Mouse (Mus musculus) cerebellum, adult 2 months (tissue): ENCODE measurements around the gene Schip1. TPM values are rescaled to one million over a fixed set of nuclear protein-coding genes. Genes with fewer than 3 reads are reported as not detected.

Source experiments
- DNase-seq, 2 experiments: peaks; one replicate each; pipeline ENCODE4 v3.0.0; 2021
- H3K27ac ChIP-seq: fragments of 200-500 bp; 2 replicates; pipeline ENCODE4 v1.5.1; 2012; ENCODE audit warnings: low read length, control low read depth, inconsistent platforms; ENCODE audit not compliant: insufficient read depth
- H3K27me3 ChIP-seq: fragments of 200-500 bp; 2 replicates; pipeline ENCODE4 v1.6.1; 2012; ENCODE audit warnings: inconsistent platforms, mild to moderate bottlenecking, low read length, moderate library complexity; ENCODE audit not compliant: control insufficient read depth, insufficient read depth
- H3K4me1 ChIP-seq: fragments of 200-500 bp; 2 replicates; pipeline ENCODE4 v1.6.1; 2011; ENCODE audit warnings: low read length; ENCODE audit not compliant: control insufficient read depth, insufficient read depth
- H3K4me3 ChIP-seq: fragments of 200-500 bp; replicated peaks from 2 replicates; pipeline ENCODE3; 2011; ENCODE audit warnings: mild to moderate bottlenecking, low read depth, low read length, control low read depth; ENCODE audit not compliant: insufficient read depth
- CTCF ChIP-seq: fragments of 200-500 bp; IDR thresholded peaks from 2 replicates; pipeline ENCODE4 v1.5.1; 2011; ENCODE audit warnings: low read depth, mild to moderate bottlenecking, control low read depth, low read length, moderate library complexity, borderline replicate concordance; ENCODE audit not compliant: insufficient read depth
- POLR2A ChIP-seq: fragments of 200-500 bp; IDR thresholded peaks from 2 replicates; pipeline ENCODE4 v1.6.1; 2011; ENCODE audit warnings: low read length, control low read depth, borderline replicate concordance; ENCODE audit not compliant: insufficient read depth
- WGBS: fragments of 180-500 bp; shearing (Covaris S2); methylation state at CpG from one replicate; pipeline ENCODE4 v1.1.7; 2018; 5-methylcytosine and 5-hydroxymethylcytosine counted together
- polyA plus RNA-seq: library from polyadenylated mRNA; depleted of rRNA; stranded (reverse); fragments of >200 nt; gene quantifications from 2 replicates; pipeline ENCODE4 v1.2.3, GENCODE M21; 2012

Gene Schip1
- polyA plus RNA-seq, 1 experiment, result 208 TPM

DNA sequence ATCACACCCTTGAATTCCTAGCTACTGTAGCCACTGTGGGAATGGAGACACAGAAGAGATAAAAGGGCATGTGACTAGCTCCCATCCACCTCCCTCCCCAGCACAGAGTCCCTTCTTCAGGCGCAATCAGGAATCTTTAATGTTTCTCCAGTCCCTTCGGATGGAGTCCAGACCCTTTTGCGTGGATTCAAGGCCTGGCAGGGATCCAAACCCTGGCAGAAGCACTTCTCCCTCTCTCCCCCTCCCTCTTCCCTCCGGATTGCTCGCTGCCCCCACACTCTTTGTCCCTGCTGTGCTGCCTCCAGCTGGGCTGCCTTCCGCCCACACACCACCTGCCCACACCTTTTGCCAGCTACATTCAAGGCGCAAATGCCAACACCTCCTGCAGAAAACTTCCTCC is 511.8 kb downstream of the Schip1 start:
- Histone ChIP-seq H3K4me1 (peaks cover 2% of the 10 kb centered on the region; the same call in 1 of the 2 replicates), H3K27me3 (no peaks in the 10 kb centered on the region), H3K4me3 (peak overlapping the region; percentile 50), H3K27ac (peak overlapping the region; percentile 99)
- no peak for TF ChIP-seq POLR2A
- TF ChIP-seq CTCF, result no peak
- 1% methylated on average over 7 of the region's 7 CpGs for WGBS
- peak; percentile 97 for DNase-seq

DNA sequence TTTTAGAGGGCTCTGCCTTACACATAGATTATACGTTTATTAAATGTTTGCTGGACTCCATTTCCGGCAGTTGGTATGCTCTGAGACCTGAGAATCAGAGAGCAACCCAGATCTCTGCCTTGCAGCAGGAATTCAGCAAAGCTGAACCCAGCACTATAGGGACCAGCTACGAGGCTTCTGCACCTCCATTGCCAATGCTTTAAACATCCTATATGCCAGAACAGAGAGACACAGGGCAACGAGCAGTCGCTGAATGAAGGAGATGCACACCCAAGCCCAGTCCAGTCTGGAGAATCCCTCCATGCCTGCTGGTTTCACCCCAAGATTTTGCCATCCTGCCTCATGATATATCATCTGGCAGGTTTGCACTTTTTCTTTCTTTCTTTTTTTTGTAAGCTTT is 512.3 kb downstream of the Schip1 start:
- H3K4me1 ChIP-seq, result peaks cover 5% of the 10 kb centered on the region; the same call in 1 of the 2 replicates
- TF ChIP-seq CTCF (no peak), POLR2A (no peak)
- H3K27me3 ChIP-seq, result no peaks in the 10 kb centered on the region
- 2% methylated on average over 5 of the region's 5 CpGs for WGBS
- H3K27ac ChIP-seq, result peak overlapping the region; percentile 88
- H3K4me3 ChIP-seq, result peak overlapping the region; percentile 52
- DNase-seq, result no peak

DNA sequence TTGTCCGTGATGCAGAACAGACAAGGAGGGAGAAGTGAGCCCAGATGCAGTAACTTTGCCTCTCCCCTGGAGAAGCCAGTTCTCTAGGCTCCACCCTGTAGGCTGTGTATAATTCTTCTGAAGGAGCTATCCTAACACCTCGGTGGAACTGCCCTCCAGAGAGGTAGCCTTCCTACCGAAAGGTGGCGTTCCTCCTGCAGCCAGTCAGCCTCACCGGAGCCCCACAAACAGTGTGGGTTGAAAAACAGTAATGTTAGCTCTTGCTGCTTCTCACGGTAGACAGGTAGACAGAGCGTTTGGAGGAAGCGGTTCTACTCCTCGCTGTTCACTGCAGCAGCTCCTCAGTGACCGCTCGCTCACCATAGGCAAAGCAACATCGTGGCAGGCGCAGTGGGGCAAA is 517.0 kb downstream of the Schip1 start:
- Histone ChIP-seq H3K27ac (peak overlapping the region; percentile 22), H3K4me3 (peak overlapping the region; percentile 53), H3K27me3 (no peaks in the 10 kb centered on the region), H3K4me1 (peaks cover 22% of the 10 kb centered on the region)
- peak; percentile 77 to 78 for DNase-seq
- 10% methylated on average over 13 of the region's 13 CpGs for WGBS
- no peak for TF ChIP-seq POLR2A
- TF ChIP-seq CTCF, result peak; percentile 55; the same call in 1 of the 2 replicates

DNA sequence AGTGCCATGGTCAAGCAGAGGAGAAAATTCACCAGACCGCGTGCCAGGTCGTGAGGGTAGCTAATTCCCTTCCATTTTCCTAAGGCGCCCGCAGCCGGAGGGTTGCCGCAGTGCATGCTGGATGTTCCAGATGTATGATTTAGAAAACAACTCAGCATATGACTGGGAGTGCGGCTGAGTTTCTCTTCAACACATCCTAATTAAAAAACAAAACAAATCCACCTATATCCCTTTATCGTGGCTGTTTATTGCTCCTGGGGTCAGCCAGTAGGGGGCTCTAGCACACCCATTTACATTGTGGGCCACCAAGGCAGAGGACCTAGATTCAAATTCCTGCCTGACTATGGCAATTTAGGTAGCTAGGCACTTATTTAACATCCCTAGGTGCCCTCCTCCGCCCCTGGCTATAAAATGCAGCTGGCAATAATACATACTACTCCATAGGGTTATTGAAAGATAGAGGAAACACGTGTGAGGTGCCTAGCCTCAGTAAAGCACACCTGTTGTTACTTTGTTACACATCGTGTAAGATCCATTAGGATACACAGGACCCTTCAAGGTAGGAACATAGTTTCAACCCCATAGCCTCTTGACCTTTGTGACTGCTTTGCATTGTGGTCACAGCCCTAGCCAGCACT is 517.6 kb downstream of the Schip1 start:
- 22% methylated on average over 12 of the region's 12 CpGs for WGBS
- H3K4me1 ChIP-seq, result peaks cover 28% of the 10 kb centered on the region
- no peaks in the 10 kb centered on the region for H3K27me3 ChIP-seq
- DNase-seq, result peak in 1 of 2 experiments; percentile 63
- peak overlapping the region; percentile 53 for H3K4me3 ChIP-seq
- TF ChIP-seq POLR2A (no peak), CTCF (peak; percentile 50; the same call in 1 of the 2 replicates)
- peak overlapping the region; percentile 22 for H3K27ac ChIP-seq

DNA sequence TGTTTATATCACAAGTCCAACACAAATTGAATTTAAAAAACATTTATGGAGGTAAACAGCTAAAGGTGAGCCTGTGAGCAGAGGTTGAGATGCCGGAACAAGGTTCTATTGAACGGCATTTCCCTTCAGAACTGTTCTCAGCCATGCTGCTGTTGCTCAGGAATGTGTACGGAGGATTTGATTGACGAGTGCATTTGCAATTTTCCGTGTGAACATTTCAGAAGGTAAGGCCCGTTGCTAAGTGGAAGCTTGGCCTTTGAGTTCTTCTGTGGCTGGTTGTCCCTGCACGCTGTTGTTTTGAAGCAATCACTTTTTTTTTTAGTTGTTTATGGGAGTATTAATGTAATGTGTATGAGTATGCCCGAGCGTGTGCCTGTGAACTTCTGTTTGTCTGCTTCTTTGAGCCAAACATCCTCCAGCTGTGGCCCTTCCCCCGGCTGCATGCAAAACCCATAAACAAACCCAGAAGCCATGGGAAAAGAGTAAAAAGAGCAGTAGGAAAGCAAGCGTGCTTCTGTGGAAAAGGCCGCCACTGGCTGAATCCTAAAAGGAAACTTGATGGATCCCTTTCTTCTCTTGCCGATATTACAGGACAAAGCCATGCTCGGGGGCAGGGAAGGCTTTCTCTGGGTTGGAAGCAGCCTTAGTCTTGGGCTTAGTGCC is 518.6 kb downstream of the Schip1 start:
- Histone ChIP-seq H3K27ac (peak overlapping the region; percentile 96), H3K4me1 (peaks cover 33% of the 10 kb centered on the region), H3K27me3 (no peaks in the 10 kb centered on the region), H3K4me3 (peak overlapping the region; percentile 54)
- TF ChIP-seq CTCF, result no peak
- TF ChIP-seq POLR2A, result no peak
- WGBS, result 7% methylated on average over 14 of the region's 14 CpGs
- DNase-seq, result peak in 1 of 2 experiments; percentile 53

GRCm38 (mm10) chr3:68583771-68584511 is 519.3 kb downstream of the Schip1 start:
- peak overlapping the region; percentile 54 for H3K4me3 ChIP-seq
- no peaks in the 10 kb centered on the region for H3K27me3 ChIP-seq
- WGBS, result 1% methylated on average over 14 of the region's 14 CpGs
- H3K27ac ChIP-seq, result peak overlapping the region; percentile 96
- TF ChIP-seq CTCF (no peak), POLR2A (0 out of 2 replicates have a peak, but pooled peaks have one; percentile 16)
- peaks cover 34% of the 10 kb centered on the region for H3K4me1 ChIP-seq
- DNase-seq, result peak; percentile 86 to 95

DNA sequence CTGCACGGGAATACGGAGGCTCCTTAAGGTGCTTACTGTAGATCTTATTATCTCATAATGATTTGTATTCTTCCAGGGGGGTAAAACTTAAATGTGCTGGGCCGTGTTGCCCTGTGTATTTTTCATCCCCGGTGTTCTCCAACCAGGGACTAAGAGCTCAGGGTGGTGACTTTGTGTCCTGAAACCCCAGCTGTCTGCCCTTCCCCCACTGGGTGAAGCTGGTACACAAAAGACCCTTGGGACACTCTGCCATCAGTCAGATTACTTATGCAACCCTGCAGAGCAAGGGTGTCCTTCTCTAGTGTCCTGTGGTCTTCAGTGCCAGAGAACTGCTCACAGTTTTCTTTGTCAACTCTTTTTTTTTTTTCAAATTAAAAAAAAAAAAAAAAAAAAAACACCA is 520.6 kb downstream of the Schip1 start:
- Histone ChIP-seq H3K4me3 (no peak overlapping the region), H3K27me3 (no peaks in the 10 kb centered on the region), H3K4me1 (peaks cover 34% of the 10 kb centered on the region), H3K27ac (no peak overlapping the region)
- TF ChIP-seq CTCF (no peak), POLR2A (no peak)
- WGBS, result 31% methylated on average over 4 of the region's 4 CpGs
- peak; percentile 33 to 34 for DNase-seq

GRCm38 (mm10) chr3:68586646-68587064 is 522.1 kb downstream of the Schip1 start:
- no peak for TF ChIP-seq POLR2A
- no peak for TF ChIP-seq CTCF
- Histone ChIP-seq H3K4me3 (no peak overlapping the region), H3K27ac (0 out of 2 replicates have a peak overlapping the region, but pooled peaks have one; percentile 21), H3K27me3 (no peaks in the 10 kb centered on the region), H3K4me1 (peaks cover 42% of the 10 kb centered on the region)
- DNase-seq, result peak in 1 of 2 experiments; percentile 33
- 26% methylated on average over 9 of the region's 9 CpGs for WGBS
